Mouse (Mus musculus) liver, embryonic 12.5 days (tissue): ENCODE results near the gene Rac2. TPM values are rescaled to one million over a fixed set of nuclear protein-coding genes. Genes with fewer than 3 reads are reported as not detected.
A peak's percentile ranks its signal among the peaks of the same experiment; 100 is the strongest.

Experiments used
- ATAC-seq: fragments of 200-750 bp; cut with Nextera tagmentation; 2 replicates; pipeline ENCODE4 v1.8.0; 2017; ENCODE audit warnings: moderate number of reproducible peaks, mild to moderate bottlenecking, moderate library complexity
- H3K27ac ChIP-seq: fragments of 300-500 bp; sonication (generic); 2 replicates; pipeline ENCODE4 v1.5.1; 2016; ENCODE audit warnings: mild to moderate bottlenecking
- H3K27me3 ChIP-seq: fragments of 300-500 bp; sonication (generic); replicated peaks from 2 replicates; pipeline ENCODE4 v1.6.1; 2016; ENCODE audit warnings: mild to moderate bottlenecking, moderate library complexity
- H3K36me3 ChIP-seq: fragments of 300-500 bp; sonication (generic); 2 replicates; pipeline ENCODE4 v1.6.1; 2016; ENCODE audit warnings: mild to moderate bottlenecking, moderate library complexity
- H3K4me1 ChIP-seq: fragments of 300-500 bp; sonication (generic); 2 replicates; pipeline ENCODE4 v1.6.1; 2016
- H3K4me2 ChIP-seq: fragments of 300-500 bp; sonication (generic); 2 replicates; pipeline ENCODE4 v1.6.1; 2016; ENCODE audit warnings: mild to moderate bottlenecking, moderate library complexity
- H3K4me3 ChIP-seq: fragments of 300-500 bp; sonication (generic); 2 replicates; pipeline ENCODE4 v1.5.1; 2016; ENCODE audit warnings: mild to moderate bottlenecking, moderate library complexity
- H3K9ac ChIP-seq: fragments of 300-500 bp; sonication (generic); 2 replicates; pipeline ENCODE4 v1.6.1; 2016; ENCODE audit warnings: mild to moderate bottlenecking, moderate library complexity
- H3K9me3 ChIP-seq: fragments of 300-500 bp; sonication (generic); replicated peaks from 2 replicates; pipeline ENCODE4 v1.6.1; 2016; ENCODE audit warnings: mild to moderate bottlenecking, moderate library complexity
- WGBS: fragments of 180-500 bp; shearing (Covaris S2); methylation state at CpG from one replicate; pipeline ENCODE4 v1.1.7; 2016; ENCODE audit not compliant: insufficient replicate concordance; 5-methylcytosine and 5-hydroxymethylcytosine counted together
- polyA plus RNA-seq: library from polyadenylated mRNA; unstranded; fragments of >200 nt; fragmentation: Nextera tagmentation; extraction: Ambion mirVana; gene quantifications from 2 replicates; pipeline ENCODE4 v1.2.1, GENCODE M21; 2016

Rac2 gene
- polyA plus RNA-seq, 1 experiment from 2014 or later = 90.9 TPM

DNA sequence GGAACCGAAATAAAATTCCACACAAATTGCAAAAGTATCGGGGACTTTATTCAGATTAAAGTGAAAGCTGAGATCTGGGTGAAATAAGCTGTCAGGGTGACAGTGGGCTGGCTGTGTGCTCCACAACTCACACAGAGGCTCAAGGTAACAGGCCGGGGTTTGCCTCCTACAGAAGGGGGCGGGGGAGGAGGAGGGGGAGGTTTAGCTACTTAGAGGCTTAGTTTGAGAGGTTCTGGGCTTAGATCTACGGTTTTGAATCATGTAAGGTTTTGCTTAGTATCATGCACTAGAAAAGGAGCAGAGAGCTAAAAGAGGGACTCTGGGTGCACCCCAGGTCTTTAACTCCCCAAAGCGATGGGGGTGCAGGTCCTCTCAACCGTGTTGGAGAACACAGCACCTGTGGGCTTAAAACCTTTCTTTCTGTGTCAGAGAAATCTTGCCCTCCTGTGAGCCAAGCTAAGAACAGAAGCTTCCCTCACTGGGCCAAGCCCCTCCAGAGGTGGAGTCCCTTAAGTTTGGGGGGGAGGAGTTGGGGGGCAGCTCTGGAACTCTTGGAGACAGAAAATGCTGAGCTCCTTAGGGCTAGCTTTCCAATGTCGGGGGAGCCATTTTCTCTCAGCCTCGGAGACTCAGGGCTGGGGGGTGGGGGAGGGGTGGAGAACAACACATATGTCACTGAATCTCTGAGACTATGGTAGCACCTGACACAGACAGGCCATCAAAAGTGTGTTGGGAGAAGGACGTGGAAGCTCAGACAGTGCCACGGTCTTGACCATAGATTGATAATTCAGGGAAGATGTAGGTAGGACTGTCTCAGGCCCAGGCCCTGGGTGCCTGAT lies 13.2 kb downstream of the Rac2 start:
- Histone ChIP-seq H3K9me3 (no peaks in the 10 kb centered on the region), H3K9ac (no peak overlapping the region), H3K4me2 (no peak overlapping the region), H3K4me1 (peaks cover 25% of the 10 kb centered on the region), H3K36me3 (peaks cover 22% of the 10 kb centered on the region), H3K4me3 (no peak overlapping the region), H3K27ac (no peak overlapping the region), H3K27me3 (peaks cover 8% of the 10 kb centered on the region; the same call in 1 of the 2 replicates)
- whole genome bisulfite sequencing = 47% methylated on average over 11 of the region's 11 CpGs
- ATAC-seq = no peak

DNA sequence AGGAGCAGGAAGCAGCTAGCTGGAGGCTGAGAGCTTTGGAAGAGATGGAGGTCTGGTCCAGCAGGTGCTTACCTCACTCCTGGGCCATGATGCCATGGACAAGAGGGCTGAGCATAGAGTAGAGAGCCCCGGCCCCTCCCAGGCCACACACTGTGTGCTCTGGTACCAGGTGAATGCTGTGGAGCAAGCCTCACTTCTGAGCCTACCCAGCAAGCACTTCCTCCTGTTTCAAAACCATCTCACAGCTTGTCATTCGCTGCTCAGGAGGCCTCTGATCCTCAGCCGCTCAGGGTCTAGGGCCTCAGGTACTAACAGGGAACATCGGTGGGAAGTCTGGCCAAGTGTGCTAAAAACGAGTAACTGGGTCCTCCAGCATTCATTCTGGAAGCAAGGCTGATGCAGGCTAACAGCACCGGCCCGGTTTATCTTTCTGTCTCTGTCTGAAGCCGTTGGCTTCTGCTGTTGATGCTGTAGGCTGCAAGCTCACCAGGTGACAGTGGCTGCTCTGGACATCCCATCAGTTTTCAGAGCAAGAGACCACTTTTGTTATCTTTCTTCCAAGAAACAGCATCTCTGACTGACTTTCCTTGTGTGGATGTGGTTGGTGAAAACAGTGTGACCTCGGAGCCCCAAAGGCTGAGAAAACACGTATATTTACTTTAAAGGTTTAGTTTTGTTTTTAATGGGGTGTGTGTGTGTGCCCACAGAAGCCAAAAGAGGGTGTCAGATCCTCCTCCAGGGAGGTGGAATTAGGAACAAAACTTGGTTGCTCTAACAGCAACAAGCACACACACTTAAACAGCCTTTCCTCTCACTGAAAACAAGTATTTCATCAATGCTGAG lies 14.7 kb downstream of the Rac2 start:
- H3K36me3 ChIP-seq = peaks cover 22% of the 10 kb centered on the region
- H3K4me3 ChIP-seq = no peak overlapping the region
- 0 out of 2 replicates have a peak, but pooled peaks cover 12% of the 10 kb centered on the region for H3K4me1 ChIP-seq
- no peaks in the 10 kb centered on the region for H3K9me3 ChIP-seq
- H3K9ac ChIP-seq = no peak overlapping the region
- peaks cover 8% of the 10 kb centered on the region; the same call in 1 of the 2 replicates for H3K27me3 ChIP-seq
- WGBS = 46% methylated on average over 10 of the region's 10 CpGs
- no peak for ATAC-seq
- H3K27ac ChIP-seq = no peak overlapping the region
- no peak overlapping the region for H3K4me2 ChIP-seq

DNA sequence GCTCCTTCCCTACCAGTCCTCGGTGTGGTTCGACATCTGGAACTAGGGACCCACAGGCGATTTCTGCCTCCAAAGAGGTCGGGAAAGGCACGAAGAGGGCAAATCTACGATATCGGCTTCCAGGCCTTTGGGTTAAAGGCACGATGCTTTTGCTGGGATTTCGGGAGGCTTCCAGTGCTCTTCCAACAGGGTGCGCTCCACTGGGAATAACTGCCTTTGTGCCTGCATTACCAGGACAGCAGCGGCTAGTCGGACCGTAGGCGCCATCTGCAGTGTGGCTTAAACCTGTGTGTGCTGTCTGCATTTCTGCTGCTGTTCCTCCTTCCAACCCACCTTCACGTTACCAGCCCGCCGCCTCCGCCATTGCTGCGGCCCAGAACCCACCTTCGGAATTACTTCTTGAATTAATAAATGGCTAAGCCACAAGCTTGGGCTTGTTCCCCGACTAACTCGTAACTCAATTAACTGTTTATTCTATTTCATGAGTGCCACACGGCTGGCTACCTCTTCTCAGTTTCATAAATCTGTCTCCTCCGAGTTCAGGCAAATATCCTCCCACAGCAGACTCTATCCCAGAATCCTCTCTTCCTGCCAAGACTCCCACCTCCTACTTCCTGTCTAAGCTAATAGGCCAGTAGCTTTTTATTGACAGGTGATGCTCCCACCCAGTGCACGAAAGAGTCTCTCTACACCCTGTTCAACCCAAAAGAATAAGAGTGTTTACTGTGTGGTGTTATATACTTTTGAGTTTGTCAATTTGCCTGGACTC lies 17.9 kb downstream of the Rac2 start:
- Histone ChIP-seq H3K4me1 (0 out of 2 replicates have a peak, but pooled peaks cover 12% of the 10 kb centered on the region), H3K9ac (peak overlapping the region; percentile 31; the same call in 1 of the 2 replicates), H3K27me3 (peaks cover 8% of the 10 kb centered on the region; the same call in 1 of the 2 replicates), H3K4me2 (peak overlapping the region; percentile 55), H3K9me3 (peaks cover 12% of the 10 kb centered on the region; the same call in 1 of the 2 replicates), H3K4me3 (peak overlapping the region; percentile 41), H3K27ac (no peak overlapping the region), H3K36me3 (no peaks in the 10 kb centered on the region)
- WGBS = 55% methylated on average over 25 of the region's 25 CpGs
- no peak for ATAC-seq

DNA sequence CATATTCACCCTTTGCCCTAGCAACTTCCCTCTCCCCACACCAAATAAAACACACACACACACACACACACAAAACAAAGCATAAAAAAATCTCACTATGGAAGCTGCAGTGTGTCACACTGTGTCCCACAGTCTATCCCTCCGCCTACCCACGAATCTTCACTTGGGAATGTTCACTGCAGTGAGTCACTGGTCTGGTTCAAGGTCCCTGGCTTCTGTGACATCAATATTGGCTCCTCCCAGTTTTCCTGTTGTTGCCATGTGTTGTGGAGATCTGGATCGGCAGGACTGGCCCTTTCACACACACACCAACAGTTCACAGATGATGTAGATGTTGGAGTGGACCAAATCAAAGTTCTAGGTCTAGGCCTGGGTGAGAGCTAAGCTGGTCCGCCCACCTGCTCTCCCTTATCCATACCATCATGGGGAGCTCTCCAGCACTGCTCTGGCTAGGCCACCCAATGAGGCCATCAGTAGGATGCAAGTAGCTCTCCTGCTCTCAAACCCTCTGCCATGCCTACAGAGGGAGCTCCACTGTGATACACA lies 23.3 kb downstream of the Rac2 start:
- Histone ChIP-seq H3K9ac (no peak overlapping the region), H3K4me1 (peaks cover 22% of the 10 kb centered on the region), H3K4me2 (no peak overlapping the region), H3K4me3 (no peak overlapping the region), H3K9me3 (peaks cover 12% of the 10 kb centered on the region; the same call in 1 of the 2 replicates), H3K36me3 (no peaks in the 10 kb centered on the region), H3K27me3 (peaks cover 23% of the 10 kb centered on the region), H3K27ac (no peak overlapping the region)
- WGBS = 55% methylated on average over 4 of the region's 4 CpGs
- ATAC-seq = peak; percentile 32; the same call in 1 of the 2 replicates

DNA sequence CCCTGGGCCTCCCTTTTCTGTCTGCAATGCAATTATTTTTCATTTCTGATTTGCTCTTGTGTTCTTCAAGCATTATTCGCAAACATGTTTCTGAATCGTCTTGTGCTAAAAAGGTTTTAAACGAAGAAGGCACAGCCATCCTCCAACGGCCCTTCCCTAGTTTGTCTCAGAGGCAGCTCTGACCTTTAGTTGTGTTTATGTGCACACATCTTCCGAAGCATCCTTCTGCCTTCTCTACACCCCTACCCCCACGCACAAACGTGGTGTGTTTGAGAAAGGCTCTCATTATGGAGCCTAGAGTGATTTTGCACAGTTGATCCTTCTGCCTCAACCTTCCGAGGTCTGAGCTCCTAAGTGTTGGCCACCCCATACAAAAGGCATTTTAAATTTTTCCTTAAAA lies 23.9 kb downstream of the Rac2 start:
- Histone ChIP-seq H3K9me3 (peaks cover 12% of the 10 kb centered on the region; the same call in 1 of the 2 replicates), H3K9ac (no peak overlapping the region), H3K4me3 (no peak overlapping the region), H3K4me2 (no peak overlapping the region), H3K27ac (no peak overlapping the region), H3K27me3 (peaks cover 28% of the 10 kb centered on the region), H3K4me1 (peaks cover 22% of the 10 kb centered on the region), H3K36me3 (no peaks in the 10 kb centered on the region)
- WGBS = 57% methylated on average over 8 of the region's 8 CpGs
- no peak for ATAC-seq

DNA sequence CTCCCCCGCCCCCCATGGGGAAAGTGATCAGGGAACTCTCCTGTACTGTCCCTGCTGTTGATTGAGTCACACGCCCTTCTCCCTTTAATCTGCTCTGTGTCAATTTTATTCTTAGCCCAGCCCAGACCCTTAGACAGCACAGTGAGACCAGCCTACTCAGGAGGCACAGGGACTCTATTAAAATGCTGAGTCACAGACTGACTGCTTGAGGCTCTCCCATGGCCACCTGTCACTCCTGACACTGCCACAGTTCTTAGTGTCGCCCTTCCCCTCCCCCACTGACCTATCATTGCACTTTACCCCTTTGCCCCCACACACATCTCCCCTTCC lies 24.3 kb downstream of the Rac2 start:
- no peak overlapping the region for H3K27ac ChIP-seq
- WGBS = 17% methylated on average over 3 of the region's 3 CpGs

DNA sequence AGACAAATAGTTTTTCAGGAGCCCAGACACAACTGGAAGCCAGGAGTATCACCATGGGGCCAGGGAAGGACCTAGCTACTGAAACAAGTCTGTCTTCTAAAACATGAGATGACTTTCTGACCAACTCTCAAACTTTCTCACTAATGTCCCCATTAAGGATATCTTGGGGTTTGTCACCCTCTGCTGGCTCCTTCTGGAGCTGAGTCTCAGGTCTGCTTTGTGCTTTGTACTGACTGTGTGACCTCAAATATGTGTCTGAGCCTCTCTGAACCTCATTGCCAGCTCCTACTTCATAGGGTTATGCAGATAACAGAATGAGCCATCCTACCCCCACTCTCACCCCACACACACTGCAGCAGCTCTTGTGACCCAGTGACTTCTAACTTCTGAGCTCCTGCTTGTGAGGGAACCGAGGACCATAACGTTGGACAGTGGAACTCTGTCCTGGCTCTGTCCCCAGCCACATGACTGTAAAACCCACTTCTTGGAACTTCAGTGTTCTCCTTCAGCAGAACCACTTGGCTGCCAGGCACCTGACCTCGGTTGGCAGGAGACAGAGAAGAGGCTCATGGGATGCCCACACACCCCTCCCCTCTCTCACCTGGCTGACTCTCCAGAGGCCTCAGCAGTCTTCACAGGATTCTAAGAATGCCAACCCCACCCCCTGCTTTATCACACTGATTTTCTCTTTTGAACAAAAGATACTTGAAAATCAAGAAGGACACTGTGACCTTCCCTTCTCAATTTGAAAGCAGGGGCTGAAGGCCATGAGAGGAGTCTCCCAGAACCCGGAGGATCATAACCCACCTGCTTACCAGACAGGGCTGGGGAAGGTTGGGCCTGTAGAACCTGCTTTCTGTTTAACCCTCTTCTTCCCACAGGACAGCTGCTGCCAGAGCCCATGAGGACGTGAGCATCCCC lies 24.9 kb downstream of the Rac2 start:
- Histone ChIP-seq H3K27me3 (peaks cover 38% of the 10 kb centered on the region), H3K4me2 (no peak overlapping the region), H3K9me3 (peaks cover 12% of the 10 kb centered on the region; the same call in 1 of the 2 replicates), H3K36me3 (no peaks in the 10 kb centered on the region), H3K4me3 (no peak overlapping the region), H3K4me1 (peaks cover 22% of the 10 kb centered on the region), H3K9ac (peak overlapping the region; percentile 27; the same call in 1 of the 2 replicates), H3K27ac (no peak overlapping the region)
- 43% methylated on average over 5 of the region's 5 CpGs for WGBS
- ATAC-seq = no peak

More for the DNA sequence above, 24.3 kb downstream of the Rac2 start:
- Histone ChIP-seq H3K36me3 (no peaks in the 10 kb centered on the region), H3K27me3 (peaks cover 32% of the 10 kb centered on the region), H3K4me3 (no peak overlapping the region), H3K9me3 (peaks cover 12% of the 10 kb centered on the region; the same call in 1 of the 2 replicates), H3K4me2 (no peak overlapping the region), H3K9ac (no peak overlapping the region), H3K4me1 (peaks cover 22% of the 10 kb centered on the region)
- ATAC-seq = peak; percentile 58

DNA sequence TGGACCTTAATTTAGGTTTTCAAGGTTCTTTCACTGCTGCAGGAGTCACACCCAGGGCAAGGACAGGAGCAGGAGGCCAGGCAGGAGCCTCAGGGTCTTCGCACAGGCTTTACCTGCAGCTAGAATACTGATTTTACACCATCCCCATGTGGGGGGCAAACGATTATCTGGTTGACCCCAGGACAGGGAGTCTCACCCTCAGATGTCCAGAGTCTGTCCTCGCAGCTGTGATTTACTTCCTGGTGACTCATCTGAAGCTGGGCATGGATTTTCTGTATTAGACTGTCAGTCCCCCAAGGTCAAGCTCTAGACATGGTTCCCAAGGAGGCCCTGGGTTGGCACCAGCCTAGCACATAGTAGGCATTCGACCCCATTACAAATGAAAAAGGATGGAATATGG lies 26.5 kb downstream of the Rac2 start:
- Histone ChIP-seq H3K9ac (no peak overlapping the region), H3K27ac (no peak overlapping the region), H3K27me3 (peaks cover 54% of the 10 kb centered on the region), H3K4me1 (peaks cover 22% of the 10 kb centered on the region), H3K4me2 (no peak overlapping the region), H3K4me3 (no peak overlapping the region), H3K36me3 (no peaks in the 10 kb centered on the region), H3K9me3 (peaks cover 9% of the 10 kb centered on the region; the same call in 1 of the 2 replicates)
- no peak for ATAC-seq
- 53% methylated on average over 4 of the region's 4 CpGs for WGBS

DNA sequence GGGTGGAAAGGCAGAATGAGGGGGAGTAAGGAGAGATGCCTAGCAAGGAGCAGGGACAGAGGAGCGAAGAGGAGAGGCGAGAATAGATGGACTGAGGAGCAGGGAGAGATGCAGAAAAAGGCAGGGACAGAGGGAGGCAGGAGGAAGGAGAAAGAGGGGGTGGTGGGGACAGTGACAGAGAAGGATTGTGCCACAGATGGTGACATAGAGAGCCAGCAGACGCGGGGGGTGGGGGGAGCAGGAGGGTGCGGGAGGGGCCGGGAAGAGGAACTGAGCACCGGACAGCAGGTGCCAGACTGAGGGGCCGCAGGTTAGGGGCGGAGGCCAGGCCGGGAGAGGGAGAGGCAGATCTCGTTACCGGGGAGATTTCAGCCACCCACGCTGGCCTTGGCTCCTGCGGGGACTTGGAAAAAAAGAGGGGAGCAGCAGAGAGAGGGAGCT lies 28.0 kb downstream of the Rac2 start, which contains the start of gene Sstr3:
Sstr3 (minus strand) TSS at position 125 of the 441 bp plus-strand sequence.
- WGBS = 12% methylated on average over 14 of the region's 14 CpGs
- ATAC-seq = no peak
- no peak within 1 kb of the TSS for H3K4me2 ChIP-seq

DNA sequence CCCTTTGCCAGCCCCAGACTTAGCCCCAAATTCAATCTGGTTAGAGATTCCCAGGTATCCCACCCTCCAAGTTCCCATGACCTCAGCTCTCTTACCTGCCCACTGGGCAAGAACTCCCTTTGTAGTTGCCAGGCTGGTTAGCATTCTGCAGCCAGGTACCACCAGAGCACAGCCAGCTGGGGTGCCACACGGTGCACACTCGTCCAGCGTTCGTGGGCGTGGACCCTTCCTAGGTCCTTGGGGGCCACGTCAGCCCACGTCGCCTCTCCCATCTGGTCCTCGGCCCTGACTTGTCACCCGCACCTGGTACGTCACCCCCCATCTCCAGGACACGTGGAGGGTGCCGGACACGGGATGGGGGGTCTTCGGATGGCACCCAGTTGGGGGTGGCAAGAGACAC lies 28.5 kb downstream of the Rac2 start:
- H3K9ac ChIP-seq = no peak overlapping the region
- ATAC-seq = no peak
- WGBS = 61% methylated on average over 15 of the region's 15 CpGs
- H3K27ac ChIP-seq = no peak overlapping the region
- H3K9me3 ChIP-seq = no peaks in the 10 kb centered on the region
- H3K4me2 ChIP-seq = no peak overlapping the region
- H3K4me3 ChIP-seq = no peak overlapping the region
- peaks cover 16% of the 10 kb centered on the region for H3K4me1 ChIP-seq
- peaks cover 74% of the 10 kb centered on the region for H3K27me3 ChIP-seq
- H3K36me3 ChIP-seq = no peaks in the 10 kb centered on the region

More for the DNA sequence above, 28.0 kb downstream of the Rac2 start, which contains the start of gene Sstr3:
- peaks cover 20% of the 10 kb centered on the region for H3K4me1 ChIP-seq
- no peak within 1 kb of the TSS for H3K4me3 ChIP-seq
- no peak within 1 kb of the TSS for H3K27ac ChIP-seq
- H3K27me3 ChIP-seq = peaks cover 68% of the 10 kb centered on the region
- H3K9ac ChIP-seq = no peak within 1 kb of the TSS
- no peaks in the 10 kb centered on the region for H3K36me3 ChIP-seq
- H3K9me3 ChIP-seq = no peaks in the 10 kb centered on the region
